Mouse (Mus musculus) cerebellum, adult 18-20 months (tissue): ENCODE measurements around the gene Igsf10.
A peak's percentile ranks its signal among the peaks of the same experiment; 100 is the strongest.
"Not testable (repeated sequence)": the region's sequence is repeated elsewhere in the genome, so short reads cannot be mapped to it uniquely, and the experiment has no call there.

Source experiments
- DNase-seq, 2 experiments: peaks; one replicate each; pipeline ENCODE4 v3.0.0; 2021

Gene Igsf10

DNA sequence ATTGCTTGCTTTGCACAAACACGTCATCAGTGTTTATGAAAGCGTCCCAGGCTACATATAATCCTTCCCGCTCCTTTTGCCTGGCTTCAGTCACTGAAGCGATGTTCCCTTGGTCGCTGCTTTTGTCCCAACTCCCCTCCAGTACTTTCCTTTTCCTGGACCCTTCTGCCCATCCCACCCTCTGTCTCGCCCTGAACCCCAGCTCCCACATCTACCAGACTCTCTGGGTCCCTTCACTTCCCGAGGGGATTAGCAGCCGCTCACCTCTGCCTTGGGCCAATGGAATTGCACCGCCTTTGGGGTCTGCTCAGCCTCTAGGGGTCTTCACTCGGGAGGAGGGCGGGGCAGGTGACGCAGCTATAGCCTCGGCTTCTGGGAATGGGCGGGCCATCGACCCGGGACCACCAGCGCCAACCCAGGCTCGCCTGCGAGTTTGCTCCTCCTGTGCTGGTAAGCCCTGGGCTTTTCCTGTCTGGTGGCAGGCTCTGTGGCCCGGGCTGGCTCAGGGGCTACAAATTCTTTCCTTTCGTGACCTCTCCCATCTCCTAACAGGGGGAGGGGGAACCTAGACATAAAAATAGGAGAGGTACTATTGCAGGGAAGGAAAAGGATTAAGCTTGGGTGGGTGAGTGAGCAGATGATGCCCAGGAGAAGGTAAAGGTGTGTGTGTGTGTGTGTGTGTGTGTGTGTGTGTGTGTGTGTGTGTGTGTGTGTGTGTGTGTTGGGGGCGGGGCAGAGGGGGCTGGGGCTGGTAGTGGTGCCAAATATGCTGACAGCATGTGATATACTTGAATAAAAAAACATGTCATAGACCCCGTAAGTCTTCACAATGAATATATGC, at the start of gene Igsf10:
TSS of gene Igsf10 (minus strand) at position 330 of the 841 bp plus-strand sequence.
- DNase-seq = peak; percentile 19 to 26

DNA sequence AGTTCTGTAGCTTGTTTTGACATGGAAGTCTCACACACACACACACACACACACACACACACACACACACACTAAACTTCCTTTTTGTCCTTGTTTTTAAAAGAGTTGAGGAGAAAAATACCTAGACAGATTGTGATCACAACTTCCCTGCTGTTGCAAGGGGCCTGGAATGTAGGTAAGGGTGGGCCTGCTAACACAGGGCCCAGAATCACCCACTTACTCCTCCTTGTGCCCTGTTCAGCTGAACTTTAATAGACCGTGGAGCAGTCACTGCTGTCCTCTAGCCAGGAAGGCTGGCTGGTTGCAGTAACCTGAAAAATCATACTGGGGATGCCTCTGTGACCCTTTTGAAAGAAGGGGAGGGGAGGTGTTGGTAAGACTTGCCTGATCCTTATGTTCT, 41.4 kb upstream of the Igsf10 start:
- DNase-seq = no peak

DNA sequence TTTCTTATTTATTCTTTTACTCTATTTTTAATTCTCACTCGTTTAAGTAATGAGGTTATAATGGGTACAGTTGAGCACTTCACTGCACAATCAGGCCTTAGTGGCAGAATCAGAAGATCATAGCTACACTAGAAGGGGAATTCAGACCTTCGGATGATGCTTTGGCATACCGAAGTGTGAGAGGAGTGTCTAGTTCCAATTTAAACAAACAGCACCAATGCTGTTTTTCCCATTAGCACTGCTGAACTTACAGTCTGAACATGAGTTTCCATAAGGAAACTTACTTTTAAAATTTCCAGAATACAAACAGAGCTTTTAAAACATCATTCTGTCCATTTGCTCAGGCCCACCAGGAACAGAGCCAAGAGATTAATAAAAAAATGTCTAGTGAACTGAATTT, 40.8 kb upstream of the Igsf10 start:
- DNase-seq = no peak

DNA sequence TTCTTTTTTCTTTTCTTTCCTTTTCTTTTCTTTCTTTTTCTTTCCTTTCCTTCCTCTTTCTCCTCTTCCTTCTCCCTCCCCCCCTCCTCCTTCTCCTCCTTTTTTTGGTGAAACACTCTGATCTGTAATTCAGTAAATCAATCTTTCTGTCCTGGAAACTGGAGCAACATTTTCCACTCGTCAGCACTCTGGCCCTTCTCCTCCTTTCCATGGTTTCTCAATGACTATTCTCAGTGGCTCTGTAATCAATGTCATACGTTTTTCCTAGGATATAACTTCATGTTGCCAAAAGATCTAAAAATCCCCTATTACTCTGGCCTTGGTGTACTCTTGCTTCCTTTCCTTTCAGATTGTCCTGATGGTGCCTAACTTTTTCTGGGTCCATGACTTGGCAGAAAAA, 40.1 kb upstream of the Igsf10 start:
- no peak for DNase-seq

DNA sequence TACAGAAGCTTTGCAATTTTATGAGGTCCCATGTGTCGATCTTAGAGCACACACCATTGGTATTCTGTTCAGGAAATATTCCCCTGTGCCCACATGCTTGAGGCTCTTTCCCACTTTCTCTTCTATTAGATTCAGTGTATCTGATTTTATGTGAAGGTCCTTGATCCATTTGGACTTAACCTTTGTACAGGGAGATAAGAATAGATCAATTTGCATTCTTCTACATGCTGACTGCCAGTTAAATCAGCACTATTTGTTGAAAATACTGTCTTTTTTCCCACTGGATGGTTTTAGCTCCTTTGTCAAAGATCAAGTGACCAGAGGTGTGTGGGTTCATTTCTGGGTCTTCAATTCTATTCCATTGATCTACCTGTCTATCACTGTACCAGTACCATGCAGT, 34.6 kb upstream of the Igsf10 start:
- DNase-seq = not testable (repeated sequence)

DNA sequence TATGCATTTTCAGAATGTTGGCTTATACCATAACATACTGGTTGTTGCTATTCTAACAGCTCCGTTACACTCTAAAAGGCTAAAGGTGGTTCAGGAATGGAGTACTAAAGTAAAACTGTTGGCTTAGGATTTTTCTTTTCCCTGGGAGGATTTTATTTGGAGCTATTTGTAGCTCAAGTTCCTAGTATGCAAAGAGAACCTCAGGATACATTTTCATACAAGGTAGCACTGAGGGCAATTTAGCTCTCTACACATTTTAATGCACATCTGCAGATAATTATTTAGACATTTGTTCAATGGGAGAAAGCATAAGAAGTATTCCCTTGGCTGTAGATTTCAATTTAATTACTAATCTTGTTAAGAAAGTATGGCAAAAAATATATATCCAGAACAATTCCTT, 17.7 kb upstream of the Igsf10 start:
- DNase-seq = no peak

DNA sequence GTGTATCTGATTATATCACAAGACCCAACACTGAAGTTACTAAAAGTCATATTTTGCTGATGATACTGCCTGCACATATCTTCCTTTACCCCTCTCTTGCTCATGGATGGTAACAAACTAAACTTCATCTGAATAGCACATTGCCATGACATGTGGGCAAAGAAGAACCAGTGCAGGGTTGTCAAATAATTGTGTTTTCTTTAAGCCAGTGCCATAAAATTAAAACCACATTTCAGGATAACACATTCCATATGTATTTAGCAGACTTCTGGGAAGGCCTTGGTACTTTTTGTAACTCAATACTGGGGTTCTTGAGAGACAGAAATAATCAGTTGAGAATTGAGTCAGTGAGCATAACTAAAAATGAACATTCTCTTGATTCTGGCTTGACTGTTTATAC, 15.9 kb upstream of the Igsf10 start:
- DNase-seq = no peak

DNA sequence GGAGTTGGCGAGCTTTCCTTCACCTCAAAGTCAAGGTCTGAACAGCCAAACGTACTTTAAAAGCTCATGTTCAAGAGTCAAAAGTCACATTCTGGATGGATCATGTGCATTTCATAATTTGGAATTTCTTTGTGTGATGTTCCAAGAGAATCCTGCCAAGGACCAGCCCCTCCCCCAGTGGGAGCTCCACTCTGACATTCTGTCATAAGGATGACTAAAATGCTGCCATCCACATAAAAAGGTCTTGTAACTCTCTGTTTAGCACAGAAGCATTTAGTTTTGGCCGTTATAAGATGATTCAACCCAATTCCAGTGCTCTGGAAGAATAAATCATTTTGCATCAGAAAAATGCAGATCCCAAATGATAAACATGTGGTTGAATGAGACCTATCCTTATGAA, 10.0 kb upstream of the Igsf10 start:
- no peak for DNase-seq

DNA sequence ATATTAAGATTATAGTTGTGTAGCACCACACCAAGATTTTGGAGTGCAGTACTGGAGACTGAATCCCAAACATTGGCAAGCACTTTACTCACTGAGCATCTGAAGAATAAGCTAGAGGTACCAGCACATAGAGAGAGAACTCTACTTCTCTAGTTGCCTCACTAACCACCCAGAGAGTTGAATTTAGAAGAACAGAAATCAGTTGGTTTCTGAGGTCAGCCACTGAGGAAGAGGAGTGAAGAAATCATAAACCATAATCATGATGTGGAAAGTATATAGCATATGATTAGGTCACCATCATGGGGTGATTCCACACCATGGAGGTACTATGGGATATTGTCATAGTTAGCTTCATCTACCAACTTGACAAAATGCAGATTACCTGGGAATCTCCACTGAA, 7.6 kb upstream of the Igsf10 start:
- DNase-seq = no peak

DNA sequence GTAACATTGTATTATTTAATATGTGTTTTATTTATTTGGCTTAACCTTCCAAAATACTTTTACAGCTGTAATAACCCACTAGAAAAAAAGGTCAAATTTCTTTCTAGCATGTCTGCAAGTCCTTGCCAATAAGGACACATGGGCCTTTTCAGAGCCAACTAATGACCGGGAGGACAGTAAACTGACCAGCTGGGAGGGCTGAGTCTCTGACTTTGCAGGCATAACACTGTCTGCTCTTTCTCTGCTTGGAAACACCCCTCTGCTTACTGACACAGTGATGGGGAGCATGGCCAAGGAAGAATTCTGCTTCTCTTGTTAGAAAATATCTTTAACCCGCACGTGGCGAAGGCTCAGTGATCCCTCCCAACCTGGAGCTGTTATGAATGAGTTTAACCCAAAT, 1.2 kb downstream of the Igsf10 start:
- peak; percentile 39 to 40 for DNase-seq

DNA sequence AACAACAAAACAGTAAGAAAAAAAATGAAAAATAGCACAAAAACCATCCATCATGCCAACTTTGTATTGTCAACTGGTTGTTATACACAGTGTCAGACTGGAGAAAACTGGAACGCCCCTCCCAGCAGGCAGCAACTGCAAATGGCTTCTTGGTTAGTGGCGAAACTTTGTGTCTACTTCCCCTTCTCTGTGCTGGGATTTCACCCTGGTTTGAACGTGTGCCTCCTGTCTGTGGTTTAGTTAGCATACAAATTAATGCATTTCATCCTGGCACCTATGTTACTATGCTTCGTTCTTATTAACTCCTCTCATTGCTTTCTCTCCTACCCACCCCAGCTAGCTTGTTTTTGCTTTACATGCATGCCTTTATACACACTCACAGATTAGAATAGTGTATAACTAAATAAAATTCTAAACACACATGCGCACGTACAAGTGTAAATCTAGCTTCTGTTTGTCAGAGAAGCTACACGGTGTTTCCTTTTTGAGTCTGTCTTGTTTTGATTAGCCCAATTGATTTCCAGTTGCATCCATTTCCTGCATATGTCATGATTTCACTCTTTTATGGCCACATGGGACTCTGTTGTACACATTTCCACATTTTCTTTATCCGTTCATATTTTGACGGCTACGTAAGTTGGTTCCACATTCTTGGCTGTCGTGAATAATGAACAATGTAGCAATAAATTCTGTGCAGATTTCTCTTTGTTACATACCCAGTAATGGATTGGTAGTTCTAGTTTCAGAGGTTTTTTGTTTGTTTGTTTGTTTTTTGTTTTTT, 2.4 kb downstream of the Igsf10 start:
- no peak for DNase-seq

DNA sequence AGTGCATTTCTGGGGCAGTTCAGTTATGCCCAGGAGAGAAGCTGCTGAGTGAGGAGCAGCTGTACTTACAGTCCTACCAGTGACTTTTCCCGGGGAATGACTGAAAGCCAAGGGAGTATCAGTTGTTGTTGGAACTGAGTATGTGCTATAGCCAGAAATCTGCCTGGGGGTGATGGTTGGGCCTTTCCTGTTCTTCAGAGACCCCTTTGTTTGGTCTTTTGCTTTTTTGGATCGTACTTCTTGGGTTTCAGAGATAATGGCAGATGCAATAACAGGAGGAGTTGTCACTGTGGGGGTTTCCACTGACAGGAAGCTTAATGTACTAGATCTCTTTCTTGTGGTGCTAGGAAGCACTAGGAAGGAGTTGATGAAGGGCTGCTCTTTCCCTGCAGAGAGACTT, 15.7 kb downstream of the Igsf10 start:
- no peak for DNase-seq

DNA sequence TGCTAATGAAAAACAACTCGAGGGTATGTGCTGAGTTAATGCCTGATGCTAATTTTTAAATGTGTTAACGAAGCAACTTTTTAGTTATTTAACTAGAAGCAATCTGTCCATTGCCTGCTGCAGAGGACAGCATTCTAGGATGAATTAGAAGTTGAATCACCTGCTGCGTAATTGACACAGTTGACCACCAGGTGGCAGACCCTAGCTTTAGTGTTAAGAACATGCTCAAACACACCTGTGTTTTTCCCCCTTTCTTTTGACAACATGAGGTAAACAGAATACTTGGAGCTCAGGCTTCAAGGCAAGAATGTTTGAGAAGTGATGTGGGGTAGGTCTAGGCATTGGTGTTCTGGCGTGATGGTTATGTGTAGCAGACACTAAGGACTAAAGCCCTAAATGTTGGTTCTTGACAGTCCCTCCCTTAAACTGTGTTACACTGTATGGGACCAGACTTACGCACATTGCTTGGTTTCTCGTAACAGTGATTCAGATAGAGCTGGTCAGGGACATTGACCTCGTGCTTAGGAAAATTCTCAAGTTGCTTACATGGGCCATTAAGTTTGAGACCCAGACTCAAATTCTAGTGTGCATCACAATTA, 22.8 kb downstream of the Igsf10 start:
- DNase-seq = peak; percentile 65 to 69

DNA sequence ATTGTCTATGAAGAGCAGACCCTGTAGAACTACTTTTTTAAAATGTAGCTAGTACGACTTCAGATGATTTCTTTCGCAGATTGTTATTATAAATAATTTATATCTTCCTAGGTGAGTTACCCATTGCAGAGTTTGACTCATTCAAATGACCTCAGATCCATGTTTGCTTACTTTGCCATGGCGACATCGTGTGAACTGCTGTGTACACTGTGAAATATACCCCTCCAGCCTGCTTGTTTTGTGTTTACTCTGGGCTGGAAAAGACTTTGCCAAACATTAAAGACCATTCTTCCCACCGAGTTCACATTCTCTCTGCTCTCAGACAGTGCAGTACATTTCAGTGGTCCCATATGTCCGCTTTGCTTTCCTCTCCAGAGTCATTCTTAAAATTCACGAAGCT, 28.1 kb downstream of the Igsf10 start:
- DNase-seq = no peak

DNA sequence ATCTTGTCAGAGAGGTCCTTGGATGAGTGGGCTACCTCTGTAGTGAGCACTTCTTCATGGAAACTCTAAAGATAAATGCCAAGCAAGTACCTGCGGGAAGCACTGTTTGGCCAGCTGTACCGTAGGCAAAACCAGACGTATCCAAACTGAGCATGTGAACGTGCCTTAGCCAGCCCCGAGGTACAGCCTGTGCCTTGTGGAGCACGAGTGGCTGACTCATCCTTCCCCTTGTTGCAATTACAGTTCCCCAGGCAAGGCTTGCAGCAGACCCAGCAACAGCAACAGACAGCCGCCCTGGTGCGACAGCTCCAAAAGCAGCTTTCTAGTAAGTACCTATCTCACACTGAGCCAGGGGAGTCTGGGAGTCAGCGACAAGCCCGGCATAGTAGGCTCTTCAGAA, 31.6 kb downstream of the Igsf10 start:
- DNase-seq = no peak

DNA sequence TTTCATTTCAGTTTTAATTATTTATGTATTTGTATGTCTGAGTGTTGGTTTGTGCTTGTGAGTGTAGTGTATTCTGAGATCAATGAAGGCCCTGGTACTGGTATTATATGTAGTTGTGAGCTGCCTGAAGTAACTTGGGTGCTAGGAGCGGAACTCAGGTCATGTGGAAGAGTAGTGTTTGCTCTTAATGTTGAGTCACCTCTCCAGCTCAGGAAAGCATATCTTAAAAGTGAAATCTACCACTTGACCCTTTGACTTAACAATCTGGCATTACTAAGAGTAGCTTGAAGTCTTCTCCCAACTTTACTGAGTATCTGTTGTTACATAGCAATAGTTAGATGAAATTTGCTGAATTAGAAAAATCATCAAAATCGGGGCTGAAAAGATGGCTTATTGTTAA, 38.7 kb downstream of the Igsf10 start:
- DNase-seq = no peak

DNA sequence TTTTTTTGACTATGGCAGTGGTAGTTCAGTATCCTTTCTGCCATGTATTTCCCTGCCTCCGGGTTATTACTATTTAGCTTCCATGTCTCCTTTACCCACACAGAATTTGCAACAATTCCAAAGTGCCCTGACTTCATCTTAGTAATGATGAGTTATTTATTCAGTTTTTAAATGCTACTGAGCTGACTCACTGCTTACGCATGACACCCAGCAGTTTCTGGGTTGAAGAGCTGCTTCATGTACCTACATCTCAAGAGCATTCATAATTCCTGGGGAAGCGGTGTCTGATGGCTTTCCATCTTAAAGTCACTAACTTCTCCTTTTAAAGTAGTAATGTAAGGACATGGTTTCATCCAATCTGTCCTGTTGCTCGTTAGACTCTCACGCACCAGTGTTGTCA, 39.2 kb downstream of the Igsf10 start:
- no peak for DNase-seq

DNA sequence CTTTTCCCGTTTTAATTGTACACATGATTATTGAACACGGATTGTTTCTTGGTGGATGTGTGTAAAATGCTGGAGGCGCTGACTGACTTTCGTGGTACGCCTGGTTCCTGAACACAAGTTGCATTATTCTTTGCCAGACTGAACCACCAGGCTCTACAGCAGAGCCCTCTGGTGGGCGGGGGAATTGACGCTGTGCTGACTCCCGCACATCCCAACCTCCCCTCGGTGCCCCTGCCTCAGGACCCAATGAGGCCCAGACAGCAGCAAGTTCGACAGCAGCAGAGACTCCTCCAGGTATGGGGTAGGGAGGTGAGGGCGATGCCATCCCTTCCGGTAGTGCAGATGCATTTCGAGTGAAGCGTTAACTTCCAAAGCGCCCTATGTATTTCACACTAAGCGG, 46.5 kb downstream of the Igsf10 start:
- no peak for DNase-seq

DNA sequence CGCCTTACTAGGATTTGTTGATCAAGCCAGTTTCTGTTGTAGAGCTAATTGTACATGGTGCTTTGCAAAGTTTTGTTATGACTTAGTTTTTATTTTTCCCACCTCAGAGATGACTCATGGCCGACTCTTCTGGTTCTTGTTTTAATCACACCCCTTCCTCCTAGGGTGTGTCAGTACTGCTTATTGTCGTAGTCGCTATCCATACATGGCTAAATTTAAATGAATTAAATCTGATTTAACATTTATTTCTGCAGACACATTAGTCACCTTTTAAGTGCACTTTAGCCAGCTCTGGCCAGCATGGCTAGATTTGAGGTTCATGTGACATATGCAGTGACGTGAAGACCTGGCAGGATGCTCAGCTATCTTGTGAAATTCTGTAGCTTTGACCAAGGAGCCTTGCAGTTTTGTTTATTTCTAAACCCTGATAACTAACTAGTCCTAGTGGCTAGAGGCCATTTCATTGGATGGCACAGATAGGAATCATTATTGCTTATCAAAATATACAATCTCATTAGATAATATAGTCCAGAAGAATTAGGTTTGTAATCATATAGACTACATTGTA, 47.5 kb downstream of the Igsf10 start:
- no peak for DNase-seq

DNA sequence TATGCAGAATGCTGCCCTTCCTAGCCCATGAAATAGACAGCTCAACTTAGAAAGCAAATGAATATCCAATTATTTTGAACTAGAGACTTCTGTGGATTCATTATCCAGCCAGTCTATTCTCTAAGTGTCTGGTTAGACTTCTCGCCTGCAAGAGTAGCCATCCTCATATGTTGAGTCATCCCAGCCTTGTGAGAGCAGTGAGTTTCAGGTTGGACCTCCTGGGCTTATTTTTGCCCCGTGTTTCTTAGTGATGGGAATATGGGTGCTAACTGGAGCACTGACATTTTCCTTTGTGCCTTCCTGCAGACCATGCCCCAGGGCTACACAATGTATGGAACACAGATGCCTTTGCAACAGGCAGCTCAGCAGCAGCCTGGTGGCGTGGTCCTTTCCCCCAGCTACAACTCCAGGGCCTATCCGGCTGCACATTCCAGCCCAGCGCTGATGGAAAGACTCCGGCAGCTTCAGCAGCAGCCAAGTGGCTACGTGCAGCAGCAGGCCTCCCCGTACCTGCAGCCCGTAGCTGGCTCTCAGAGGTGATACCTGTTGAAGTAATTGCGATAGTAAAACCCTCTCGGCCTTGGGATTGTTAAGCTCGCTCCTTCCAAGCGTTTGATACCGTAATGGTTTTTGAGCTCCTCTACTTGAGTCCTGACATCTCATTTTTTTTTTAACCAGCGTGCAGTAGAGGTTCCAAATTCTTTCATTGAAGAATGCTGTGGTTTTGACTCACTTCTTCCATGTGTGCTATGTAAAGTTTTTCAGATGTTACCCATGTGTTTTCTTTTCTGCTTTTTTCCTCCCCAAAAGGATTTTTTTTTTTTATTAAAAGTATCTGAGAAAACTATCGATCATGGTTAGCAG, 48.3 kb downstream of the Igsf10 start:
- DNase-seq = no peak

DNA sequence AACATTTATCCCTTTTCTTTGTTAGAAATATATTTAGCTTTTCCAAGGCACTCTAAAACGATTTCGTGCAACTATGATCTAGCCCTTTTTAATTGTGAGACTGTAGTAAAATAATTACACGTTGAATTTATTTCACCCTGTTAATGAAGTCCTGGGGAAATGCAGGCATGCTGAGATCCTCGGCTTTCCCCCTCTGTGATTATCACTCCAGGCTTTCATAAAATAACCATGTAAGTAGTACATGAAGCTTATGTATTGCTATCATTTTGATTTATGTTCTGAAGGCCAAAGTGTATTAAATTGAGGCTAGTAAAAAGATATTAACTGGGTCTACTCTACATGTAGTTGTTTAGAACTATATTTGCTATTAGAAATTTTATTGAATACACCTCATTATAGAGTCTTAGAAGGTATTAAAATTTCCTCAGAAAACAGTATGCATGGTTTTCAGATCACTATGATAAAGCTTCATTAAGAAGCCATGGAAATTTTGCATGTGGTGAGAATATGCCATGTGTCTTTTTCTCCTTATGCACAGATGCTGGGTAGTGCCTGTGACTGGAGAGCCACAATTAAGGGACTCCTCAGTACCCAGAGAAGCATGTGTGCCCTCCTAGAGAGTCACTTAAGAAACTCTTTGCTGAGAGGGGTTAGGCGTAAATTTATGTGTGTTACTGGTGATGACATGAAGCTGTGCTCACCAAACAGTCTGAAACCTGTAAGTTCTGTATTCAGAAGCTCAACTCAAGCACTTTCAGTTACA, 50.6 kb downstream of the Igsf10 start:
- no peak for DNase-seq

DNA sequence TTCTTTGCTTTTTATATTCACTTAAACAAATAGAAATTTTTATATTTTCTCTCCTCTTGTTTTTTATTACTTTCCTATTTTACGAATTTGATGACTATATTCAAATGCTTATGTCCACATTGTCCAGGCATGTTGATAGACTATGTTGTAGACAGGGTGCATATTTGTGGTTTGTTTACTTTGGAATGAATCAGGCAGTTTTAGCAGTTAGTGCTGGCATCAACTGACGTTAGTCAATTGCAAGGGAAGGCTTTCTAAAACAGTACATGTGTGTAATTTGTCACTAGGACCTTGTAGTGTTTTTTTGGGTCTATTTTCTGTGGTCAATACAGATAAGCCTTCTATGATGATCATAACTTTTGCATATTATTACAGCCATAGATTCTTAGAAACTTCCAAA, 53.6 kb downstream of the Igsf10 start:
- no peak for DNase-seq
